Mouse (Mus musculus) MEL (cell line): ENCODE data around the gene Macf1. TPM values are rescaled to one million over a fixed set of nuclear protein-coding genes. Genes with fewer than 3 reads are reported as not detected.

ENCODE experiments used
- DNase-seq: peaks from one replicate; pipeline ENCODE4 v3.0.0; 2011; ENCODE audit warnings: low read depth, low spot score
- H3K27ac ChIP-seq: 2 replicates; pipeline ENCODE4 v1.5.1; 2012; ENCODE audit warnings: low read depth, mild to moderate bottlenecking, control low read depth, low read length, moderate library complexity; ENCODE audit not compliant: control insufficient read depth
- H3K27me3 ChIP-seq, 2 experiments: fragments of 150-350 bp in 1 of 2; sonication (generic) in 1 of 2; 2 replicates each; pipeline ENCODE4 v1.6.1; 2012; ENCODE audit warnings: low read length in 2 of 2, mild to moderate bottlenecking in 2 of 2, improper control_type of control experiment in 1 of 2, moderate library complexity in 1 of 2; ENCODE audit not compliant: insufficient read depth in 2 of 2, control insufficient read depth in 1 of 2
- H3K36me3 ChIP-seq, 2 experiments: 2 replicates each; pipeline ENCODE4 v1.6.1; 2012 to 2014; ENCODE audit warnings: low read length in 2 of 2, improper control_type of control experiment in 1 of 2, inconsistent platforms in 1 of 2, mild to moderate bottlenecking in 1 of 2; ENCODE audit not compliant: insufficient read depth in 2 of 2, control insufficient read depth in 1 of 2
- H3K4me1 ChIP-seq, 2 experiments: fragments of 150-350 bp in 1 of 2; sonication (generic) in 1 of 2; 2 replicates each; pipeline ENCODE4 v1.6.1; 2012; ENCODE audit warnings: low read length in 2 of 2, improper control_type of control experiment in 1 of 2, mild to moderate bottlenecking in 1 of 2; ENCODE audit not compliant: insufficient read depth in 2 of 2, control insufficient read depth in 1 of 2
- H3K4me3 ChIP-seq, 2 experiments: fragments of 150-350 bp in 1 of 2; sonication (generic) in 1 of 2; 2 replicates each; pipeline ENCODE4 v1.5.1; 2012; ENCODE audit warnings: low read depth in 2 of 2, low read length in 2 of 2, mild to moderate bottlenecking in 2 of 2, moderate library complexity in 2 of 2, control low read depth in 1 of 2, improper control_type of control experiment in 1 of 2; ENCODE audit not compliant: control insufficient read depth in 1 of 2, insufficient read depth in 1 of 2
- H3K79me2 ChIP-seq: 2 replicates; pipeline ENCODE4 v1.6.1; 2012; ENCODE audit warnings: mild to moderate bottlenecking, low read length, moderate library complexity; ENCODE audit not compliant: control insufficient read depth, poor library complexity, insufficient read depth
- H3K9ac ChIP-seq: 2 replicates; pipeline ENCODE4 v1.6.1; 2012; ENCODE audit warnings: low read depth, mild to moderate bottlenecking, control low read depth, low read length, moderate library complexity; ENCODE audit not compliant: control insufficient read depth, poor library complexity, severe bottlenecking
- H3K9me3 ChIP-seq: fragments of 150-350 bp; sonication (generic); replicated peaks from 2 replicates; pipeline ENCODE4 v1.6.1; 2012; ENCODE audit warnings: mild to moderate bottlenecking, low read length, improper control_type of control experiment, moderate library complexity; ENCODE audit not compliant: insufficient read depth
- BHLHE40 ChIP-seq: IDR thresholded peaks from 2 replicates; pipeline ENCODE4 v1.6.1; 2012; ENCODE audit warnings: low read depth, mild to moderate bottlenecking, inconsistent platforms, low read length, improper control_type of control experiment, borderline replicate concordance
- CTCF ChIP-seq, 3 experiments: IDR thresholded peaks in 2 of 3; conservative IDR thresholded peaks in 1 of 3; 2 replicates each; pipeline ENCODE4 v1.5.1; 2011 to 2012; ENCODE audit warnings: low read length in 3 of 3, low read depth in 2 of 3, mild to moderate bottlenecking in 2 of 3, improper control_type of control experiment in 1 of 3, inconsistent platforms in 1 of 3, mixed read lengths in 1 of 3, moderate library complexity in 1 of 3; ENCODE audit not compliant: control insufficient read depth in 1 of 3, insufficient read depth in 1 of 3, poor library complexity in 1 of 3, severe bottlenecking in 1 of 3
- E2F4 ChIP-seq: IDR thresholded peaks from 2 replicates; pipeline ENCODE4 v1.6.1; 2011; ENCODE audit warnings: low read depth, low read length, improper control_type of control experiment, borderline replicate concordance
- GABPA ChIP-seq: IDR thresholded peaks from 2 replicates; pipeline ENCODE4 v1.6.1; 2012; ENCODE audit warnings: low read depth, mild to moderate bottlenecking, inconsistent platforms, low read length, improper control_type of control experiment, moderate library complexity
- GATA1 ChIP-seq: IDR thresholded peaks from 2 replicates; pipeline ENCODE4 v1.6.1; 2011; ENCODE audit warnings: low read depth, low read length, improper control_type of control experiment
- HCFC1 ChIP-seq: IDR thresholded peaks from 2 replicates; pipeline ENCODE4 v1.6.1; 2012; ENCODE audit warnings: low read depth, mild to moderate bottlenecking, inconsistent platforms, low read length, improper control_type of control experiment, moderate library complexity
- NRF1 ChIP-seq: IDR thresholded peaks from 2 replicates; pipeline ENCODE4 v1.6.1; 2014; ENCODE audit warnings: low read depth, mild to moderate bottlenecking, inconsistent platforms, low read length, improper control_type of control experiment, moderate library complexity; ENCODE audit not compliant: poor library complexity, insufficient read depth, severe bottlenecking
- RAD21 ChIP-seq: IDR thresholded peaks from 2 replicates; pipeline ENCODE4 v1.6.1; 2011; ENCODE audit warnings: mild to moderate bottlenecking, low read depth, low read length, improper control_type of control experiment
- UBTF ChIP-seq: IDR thresholded peaks from 2 replicates; pipeline ENCODE4 v1.6.1; 2012; ENCODE audit warnings: low read depth, mild to moderate bottlenecking, inconsistent platforms, low read length, improper control_type of control experiment, moderate library complexity, borderline replicate concordance; ENCODE audit not compliant: insufficient read depth
- USF1 ChIP-seq: IDR thresholded peaks from 2 replicates; pipeline ENCODE4 v1.6.1; 2014; ENCODE audit warnings: low read depth, mild to moderate bottlenecking, inconsistent platforms, low read length, improper control_type of control experiment, moderate library complexity
- USF2 ChIP-seq, 2 experiments: IDR thresholded peaks; 2 replicates each; pipeline ENCODE4 v1.6.1; 2011 to 2012; ENCODE audit warnings: improper control_type of control experiment in 2 of 2, low read length in 2 of 2, borderline replicate concordance in 1 of 2, inconsistent platforms in 1 of 2, low read depth in 1 of 2, mild to moderate bottlenecking in 1 of 2; ENCODE audit not compliant: insufficient read depth in 1 of 2
- ZKSCAN1 ChIP-seq: IDR thresholded peaks from 2 replicates; pipeline ENCODE4 v1.6.1; 2012; ENCODE audit warnings: low read depth, mild to moderate bottlenecking, inconsistent platforms, low read length, improper control_type of control experiment, moderate library complexity
- ZMIZ1 ChIP-seq: IDR thresholded peaks from 2 replicates; pipeline ENCODE4 v1.6.1; 2012; ENCODE audit warnings: low read depth, mild to moderate bottlenecking, inconsistent platforms, low read length, improper control_type of control experiment, moderate library complexity
- ZNF384 ChIP-seq: IDR thresholded peaks from 2 replicates; pipeline ENCODE4 v1.6.1; 2012; ENCODE audit warnings: low read depth, mild to moderate bottlenecking, inconsistent platforms, low read length, improper control_type of control experiment
- polyA plus RNA-seq, 2 experiments: library from polyadenylated mRNA; stranded (reverse) in 1 of 2; unstranded in 1 of 2; fragments of >175 nt in 1 of 2; fragments of >200 nt in 1 of 2; gene quantifications; 2 replicates each; pipeline versions ENCODE4 v1.2.1 to v1.2.4; 2012; ENCODE audit warnings: low replicate concordance in 2 of 2, low read depth in 1 of 2; ENCODE audit not compliant: insufficient read length in 2 of 2, insufficient read depth in 1 of 2, missing spikeins in 1 of 2
- total RNA-seq: library from RNA; depleted of rRNA; stranded (reverse); fragments of 300-350 nt; gene quantifications from 2 replicates; pipeline ENCODE4 v1.2.3, GENCODE M21; 2012

The Macf1 gene
- total and polyA plus RNA-seq, 3 experiments, result 18.5 to 71.4 (median 60.8) TPM

GRCm38 (mm10) chr4:123397643-123398434, 286.3 kb downstream of the Macf1 start (continued):
- TF ChIP-seq USF1, result no peak
- TF ChIP-seq, all 39 proteins: peak for 0

GRCm38 (mm10) chr4:123397049-123397448, 287.1 kb downstream of the Macf1 start:
- Histone ChIP-seq H3K27ac (no peak overlapping the region), H3K9me3 (no peaks in the 10 kb centered on the region), H3K36me3 (peaks cover 2 to 3% of the 10 kb centered on the region in 2 experiments), H3K4me1 (no peaks in the 10 kb centered on the region), H3K9ac (no peak overlapping the region), H3K79me2 (no peaks in the 10 kb centered on the region; the same call in 1 of the 2 replicates), H3K27me3 (no peaks in the 10 kb centered on the region), H3K4me3 (no peak overlapping the region)
- TF ChIP-seq NRF1, result no peak
- TF ChIP-seq RAD21, result no peak
- no peak for TF ChIP-seq ZNF384
- no peak for TF ChIP-seq ZKSCAN1
- no peak for DNase-seq

GRCm38 (mm10) chr4:123395435-123396000, 288.6 kb downstream of the Macf1 start:
- H3K27me3 ChIP-seq, result no peaks in the 10 kb centered on the region
- no peak overlapping the region for H3K9ac ChIP-seq
- no peaks in the 10 kb centered on the region; the same call in 1 of the 2 replicates for H3K79me2 ChIP-seq
- no peaks in the 10 kb centered on the region for H3K9me3 ChIP-seq
- no peak overlapping the region for H3K27ac ChIP-seq
- H3K4me1 ChIP-seq, result no peaks in the 10 kb centered on the region
- H3K36me3 ChIP-seq, result peaks cover 2 to 3% of the 10 kb centered on the region in 2 experiments
- peak; percentile 57 for TF ChIP-seq USF1
- no peak for TF ChIP-seq BHLHE40
- TF ChIP-seq USF2 (IDR thresholded peaks at IDR 0.05; ENCODE audit: borderline replicate concordance in 1 of 2, insufficient read depth in 1 of 2, low read depth in 1 of 2, low read length in 2 of 2), result 0 out of 4 replicates have a peak, but pooled peaks of 1 of the 2 experiments have one; percentile 14
- TF ChIP-seq CTCF (IDR thresholded peaks at IDR 0.05 in 2 of 3, conservative IDR thresholded peaks at IDR 0.05 in 1 of 3; ENCODE audit: control insufficient read depth in 1 of 3, insufficient read depth in 1 of 3, low read depth in 2 of 3, low read length in 3 of 3, poor library complexity in 1 of 3, severe bottlenecking in 1 of 3), result peak; percentile 41 to 49 (median 48)
- peak; percentile 49 for DNase-seq
- H3K4me3 ChIP-seq, result no peak overlapping the region

- Histone ChIP-seq H3K27ac (no peak overlapping the region), H3K79me2 (no peaks in the 10 kb centered on the region; the same call in 1 of the 2 replicates), H3K9me3 (no peaks in the 10 kb centered on the region), H3K36me3 (peaks cover 2 to 3% of the 10 kb centered on the region in 2 experiments), H3K27me3 (no peaks in the 10 kb centered on the region), H3K4me3 (no peak overlapping the region), H3K9ac (no peak overlapping the region), H3K4me1 (no peaks in the 10 kb centered on the region)
- DNase-seq, result peak; percentile 46
- no peak for TF ChIP-seq USF1
- TF ChIP-seq HCFC1, result no peak
- TF ChIP-seq E2F4, result no peak
- no peak for TF ChIP-seq ZMIZ1
- no peak for TF ChIP-seq UBTF
- no peak for TF ChIP-seq GABPA
- TF ChIP-seq GATA1, result 0 out of 2 replicates have a peak, but pooled peaks have one; percentile 40
These were observed 289.3 kb downstream of the Macf1 start for GRCm38 (mm10) chr4:123394878-123395277.
